22 mouse cellular contexts compared by ENCODE assay signal in genomic region chr11:32120596-32120995, GRCm38 (mm10).
DNase-seq lines count a peak whose midpoint lies in the region; ATAC-seq and TF ChIP-seq lines count a peak whose summit lies in the region.
"Had no signal": no experiment of that assay in that cellular context is flagged by ENCODE, and none has a peak within 500 bp of the region (broad histone marks: within the 10 kb centered on the region; RNA-seq: fewer than 3 reads in every experiment).

No protein-coding gene starts in this region.

- WGBS in forebrain, embryonic 12.5 days, result 88% methylated on average over 3 of the region's 3 CpGs
- WGBS in forebrain, embryonic 13.5 days, result 84% methylated on average over 3 of the region's 3 CpGs
- WGBS in midbrain, embryonic 10.5 days, result 81% methylated on average over 3 of the region's 3 CpGs
- WGBS in midbrain, embryonic 14.5 days, result 74% methylated on average over 3 of the region's 3 CpGs
- 9% methylated on average over 3 of the region's 3 CpGs for WGBS in thymus, adult 2 months

- H3K4me3 ChIP-seq in forebrain, embryonic 12.5 days (replicated peaks), result no peak overlapping the region
- H3K4me3 ChIP-seq in forebrain, embryonic 13.5 days, result no peak overlapping the region
- no peak overlapping the region for H3K4me3 ChIP-seq in midbrain, embryonic 10.5 days
- no peak overlapping the region for H3K4me3 ChIP-seq in midbrain, embryonic 14.5 days (replicated peaks; ENCODE audit: low read depth, low read length)
- no peak overlapping the region for H3K4me3 ChIP-seq in thymus, adult 2 months (ENCODE audit: control insufficient read depth, insufficient read depth, low read length)
- H3K4me3 ChIP-seq: forebrain, embryonic 10.5 days; forebrain, embryonic 15.5 days; heart, embryonic 12.5 days; heart, embryonic 15.5 days; hindbrain, embryonic 15.5 days had no signal

- no peak for TF ChIP-seq CTCF in thymus, adult 2 months (IDR thresholded peaks at IDR 0.05; ENCODE audit: borderline replicate concordance, control insufficient read depth, extremely low read depth, insufficient read depth, low read length, poor library complexity)

- no peak overlapping the region for H3K4me2 ChIP-seq in forebrain, embryonic 12.5 days
- H3K4me2 ChIP-seq in forebrain, embryonic 13.5 days, result no peak overlapping the region
- no peak overlapping the region for H3K4me2 ChIP-seq in midbrain, embryonic 14.5 days (ENCODE audit: low read length)
- H3K4me2 ChIP-seq: forebrain, embryonic 15.5 days; heart, embryonic 12.5 days; heart, embryonic 15.5 days; hindbrain, embryonic 15.5 days had no signal

- peaks cover 28% of the 10 kb centered on the region for H3K4me1 ChIP-seq in forebrain, embryonic 12.5 days
- peaks cover 28% of the 10 kb centered on the region for H3K4me1 ChIP-seq in forebrain, embryonic 13.5 days
- peaks cover 31% of the 10 kb centered on the region for H3K4me1 ChIP-seq in midbrain, embryonic 10.5 days
- peaks cover 27% of the 10 kb centered on the region for H3K4me1 ChIP-seq in midbrain, embryonic 14.5 days (ENCODE audit: control insufficient read depth, insufficient read depth, low read length)
- peaks cover 24% of the 10 kb centered on the region for H3K4me1 ChIP-seq in thymus, adult 2 months (replicated peaks; ENCODE audit: control insufficient read depth, insufficient read depth, low read length)

- peaks cover 6% of the 10 kb centered on the region; the same call in 1 of the 2 replicates for H3K27me3 ChIP-seq in forebrain, embryonic 12.5 days
- no peaks in the 10 kb centered on the region for H3K27me3 ChIP-seq in forebrain, embryonic 13.5 days
- 0 out of 2 replicates have a peak, but pooled peaks cover 4% of the 10 kb centered on the region for H3K27me3 ChIP-seq in midbrain, embryonic 10.5 days (ENCODE audit: low read depth, poor library complexity, severe bottlenecking)
- no peaks in the 10 kb centered on the region for H3K27me3 ChIP-seq in midbrain, embryonic 14.5 days (ENCODE audit: control insufficient read depth, insufficient read depth, low read length)
- no peaks in the 10 kb centered on the region for H3K27me3 ChIP-seq in thymus, adult 2 months (ENCODE audit: control insufficient read depth, insufficient read depth, low read length)
- H3K27me3 ChIP-seq: forebrain, embryonic 15.5 days; heart, embryonic 15.5 days; hindbrain, embryonic 15.5 days had no signal

- H3K27ac ChIP-seq in forebrain, embryonic 12.5 days, result no peak overlapping the region
- no peak overlapping the region for H3K27ac ChIP-seq in forebrain, embryonic 13.5 days
- peak overlapping the region; percentile 59; the same call in 1 of the 2 replicates for H3K27ac ChIP-seq in midbrain, embryonic 10.5 days (replicated peaks)
- no peak overlapping the region for H3K27ac ChIP-seq in midbrain, embryonic 14.5 days (replicated peaks; ENCODE audit: low read depth, low read length)
- H3K27ac ChIP-seq in thymus, adult 2 months (ENCODE audit: control insufficient read depth, insufficient read depth, low read length), result no peak overlapping the region
- H3K27ac ChIP-seq: forebrain, embryonic 10.5 days; forebrain, embryonic 15.5 days; heart, embryonic 15.5 days; hindbrain, embryonic 15.5 days had no signal

- 0 out of 2 replicates have a peak, but pooled peaks have one; percentile 23 for ATAC-seq in forebrain, embryonic 12.5 days (ENCODE audit: low FRiP score)
- no peak for ATAC-seq in forebrain, embryonic 13.5 days
- ATAC-seq in midbrain, embryonic 14.5 days (ENCODE audit: low FRiP score, low TSS enrichment), result no peak
- ATAC-seq: forebrain, embryonic 15.5 days had no signal

- no peaks in the 10 kb centered on the region for H3K36me3 ChIP-seq in forebrain, embryonic 12.5 days (replicated peaks)
- H3K36me3 ChIP-seq in forebrain, embryonic 13.5 days (ENCODE audit: poor library complexity, severe bottlenecking), result no peaks in the 10 kb centered on the region
- H3K36me3 ChIP-seq in midbrain, embryonic 10.5 days, result no peaks in the 10 kb centered on the region
- no peaks in the 10 kb centered on the region for H3K36me3 ChIP-seq in midbrain, embryonic 14.5 days (ENCODE audit: control insufficient read depth, insufficient read depth, low read length)
- no peaks in the 10 kb centered on the region for H3K36me3 ChIP-seq in thymus, adult 2 months (ENCODE audit: control insufficient read depth, insufficient read depth, low read length)
- H3K36me3 ChIP-seq: forebrain, embryonic 10.5 days; forebrain, embryonic 15.5 days; heart, embryonic 12.5 days; heart, embryonic 15.5 days; hindbrain, embryonic 15.5 days had no signal

- no peak for DNase-seq in midbrain, embryonic 10.5 days (ENCODE audit: low spot score)
- DNase-seq in midbrain, embryonic 14.5 days, result no peak
- peak; percentile 63 for DNase-seq in thymus, postnatal 0 days (ENCODE audit: low spot score)
- no peak for DNase-seq in thymus, adult 2 months
- peak; percentile 47 for DNase-seq in thymus, postnatal 4 days
- no peak for DNase-seq in thymus, postnatal 25 days
- DNase-seq: adrenal gland, postnatal 10 days; adrenal gland, postnatal 36 days; cerebellum, adult 18-20 months; cerebellum, adult 9-10 months; cerebellum, postnatal 14 days; gastrocnemius, postnatal 25 days; heart, adult 18-20 months; heart, postnatal 10 days; heart, postnatal 36 days had no signal

- H3K9ac ChIP-seq in forebrain, embryonic 12.5 days, result no peak overlapping the region
- no peak overlapping the region for H3K9ac ChIP-seq in forebrain, embryonic 13.5 days
- no peak overlapping the region for H3K9ac ChIP-seq in midbrain, embryonic 14.5 days (replicated peaks; ENCODE audit: low read length)
- H3K9ac ChIP-seq: forebrain, embryonic 15.5 days; heart, embryonic 12.5 days; heart, embryonic 15.5 days; hindbrain, embryonic 15.5 days had no signal

- TF ChIP-seq POLR2A in thymus, adult 2 months (IDR thresholded peaks at IDR 0.05; ENCODE audit: control insufficient read depth, extremely low read depth, insufficient read depth, low read length, poor library complexity), result no peak

- no peaks in the 10 kb centered on the region for H3K9me3 ChIP-seq in forebrain, embryonic 12.5 days
- H3K9me3 ChIP-seq in forebrain, embryonic 13.5 days (replicated peaks), result no peaks in the 10 kb centered on the region
- H3K9me3 ChIP-seq in midbrain, embryonic 10.5 days (replicated peaks), result peaks cover 2% of the 10 kb centered on the region; the same call in 1 of the 2 replicates
- no peaks in the 10 kb centered on the region for H3K9me3 ChIP-seq in midbrain, embryonic 14.5 days (ENCODE audit: control insufficient read depth, low read length)
- H3K9me3 ChIP-seq: forebrain, embryonic 15.5 days; heart, embryonic 12.5 days; heart, embryonic 15.5 days; hindbrain, embryonic 15.5 days had no signal

Comparison
In these comparisons a context has a peak if more than half of its experiments do, and no peak if none do; other contexts are left out.
1. DNase-seq: peak in thymus, postnatal 0 days (single experiment) and thymus, postnatal 4 days (single experiment); none in midbrain, embryonic 10.5 days (single experiment), midbrain, embryonic 14.5 days (single experiment), thymus, adult 2 months (single experiment) and thymus, postnatal 25 days (single experiment).